Mouse (Mus musculus): ENCODE data around the gene Yars. TPM values are rescaled to one million over a fixed set of nuclear protein-coding genes. Genes with fewer than 3 reads are reported as not detected.

Yars gene
- polyA plus RNA-seq, 1 experiment, result 11.9 TPM

DNA sequence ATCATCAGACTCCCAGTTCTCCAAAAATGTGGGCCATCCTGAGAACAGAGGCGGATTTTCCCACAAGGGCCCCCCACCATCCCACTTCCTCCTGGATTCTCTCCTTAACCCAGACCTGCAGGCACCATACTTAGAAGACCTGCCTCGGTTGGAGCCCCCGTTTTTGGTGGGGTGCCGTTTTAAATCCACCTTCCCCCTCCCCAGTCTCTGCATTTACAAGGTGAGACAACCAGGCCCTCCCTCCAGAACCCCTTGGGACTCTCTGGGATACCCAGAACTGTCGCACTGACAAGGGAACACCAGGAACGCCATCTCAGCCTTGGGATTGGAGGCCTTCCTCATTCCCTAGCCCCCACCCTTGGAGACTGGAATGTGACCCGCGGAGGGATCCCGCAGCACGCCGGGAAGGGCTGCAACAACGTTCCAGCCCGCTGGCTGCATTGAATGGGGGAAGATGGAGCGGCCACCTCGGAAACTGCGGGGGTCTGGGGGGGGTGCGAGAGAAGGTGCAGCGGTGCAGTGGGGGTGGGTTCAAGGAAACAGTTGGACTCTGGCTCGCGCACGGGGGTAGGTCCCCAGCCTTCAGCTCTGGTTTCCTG lies 48.4 kb downstream of the Yars start:
- H3K36me3 ChIP-seq (ENCODE audit: control insufficient read depth, insufficient read depth, low read length), result no peaks in the 10 kb centered on the region
- H3K4me1 ChIP-seq (ENCODE audit: control insufficient read depth, insufficient read depth, low read length), result peaks cover 11% of the 10 kb centered on the region
- H3K27me3 ChIP-seq (ENCODE audit: control insufficient read depth, insufficient read depth, low read length), result no peaks in the 10 kb centered on the region
- no peak for TF ChIP-seq CTCF (IDR thresholded peaks at IDR 0.05; ENCODE audit: control insufficient read depth, insufficient read depth, insufficient replicate concordance, low read depth, low read length)
- no peak for TF ChIP-seq POLR2A (IDR thresholded peaks at IDR 0.05; ENCODE audit: control insufficient read depth, low read depth, low read length)
- no peak overlapping the region for H3K27ac ChIP-seq (ENCODE audit: control insufficient read depth, insufficient read depth, low read depth, low read length)
- no peak overlapping the region; the same call in 1 of the 2 replicates for H3K4me3 ChIP-seq (ENCODE audit: control insufficient read depth, low read depth, low read length)

GRCm38 (mm10) chr4:129238579-129239016 lies 49.0 kb downstream of the Yars start:
- Histone ChIP-seq H3K4me3 (ENCODE audit: control insufficient read depth, low read depth, low read length) (peak overlapping the region; percentile 66), H3K27me3 (ENCODE audit: control insufficient read depth, insufficient read depth, low read length) (no peaks in the 10 kb centered on the region), H3K4me1 (ENCODE audit: control insufficient read depth, insufficient read depth, low read length) (peaks cover 11% of the 10 kb centered on the region), H3K36me3 (ENCODE audit: control insufficient read depth, insufficient read depth, low read length) (no peaks in the 10 kb centered on the region), H3K27ac (ENCODE audit: control insufficient read depth, insufficient read depth, low read depth, low read length) (no peak overlapping the region)
- TF ChIP-seq CTCF (IDR thresholded peaks at IDR 0.05; ENCODE audit: control insufficient read depth, insufficient read depth, insufficient replicate concordance, low read depth, low read length) (no peak), POLR2A (IDR thresholded peaks at IDR 0.05; ENCODE audit: control insufficient read depth, low read depth, low read length) (no peak)

DNA sequence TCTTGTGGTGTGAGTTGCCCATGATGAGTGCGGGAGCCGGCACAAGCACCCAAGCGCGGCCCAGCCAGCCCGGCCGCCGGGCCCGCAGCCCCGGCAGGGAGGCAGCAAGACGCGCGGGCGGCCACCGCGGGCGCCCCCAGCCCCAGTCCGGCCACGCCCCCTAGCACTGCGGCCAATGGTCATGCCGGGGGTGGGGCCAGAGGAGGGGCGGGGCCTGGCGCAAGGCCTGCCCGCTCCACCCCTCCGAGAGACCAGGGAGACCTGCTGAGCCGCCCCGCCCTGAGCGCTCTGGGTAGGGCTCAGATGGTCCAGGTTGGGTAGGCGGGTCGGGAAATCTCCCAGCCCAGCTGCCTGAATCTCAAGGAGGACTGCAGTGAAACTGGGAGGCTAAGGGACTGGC lies 49.5 kb downstream of the Yars start:
- Histone ChIP-seq H3K27ac (ENCODE audit: control insufficient read depth, insufficient read depth, low read depth, low read length) (no peak overlapping the region), H3K36me3 (ENCODE audit: control insufficient read depth, insufficient read depth, low read length) (no peaks in the 10 kb centered on the region), H3K27me3 (ENCODE audit: control insufficient read depth, insufficient read depth, low read length) (no peaks in the 10 kb centered on the region), H3K4me1 (ENCODE audit: control insufficient read depth, insufficient read depth, low read length) (peaks cover 11% of the 10 kb centered on the region), H3K4me3 (ENCODE audit: control insufficient read depth, low read depth, low read length) (peak overlapping the region; percentile 46)
- TF ChIP-seq CTCF (IDR thresholded peaks at IDR 0.05; ENCODE audit: control insufficient read depth, insufficient read depth, insufficient replicate concordance, low read depth, low read length) (no peak), POLR2A (IDR thresholded peaks at IDR 0.05; ENCODE audit: control insufficient read depth, low read depth, low read length) (no peak)

GRCm38 (mm10) chr4:129241898-129242297 lies 52.3 kb downstream of the Yars start:
- H3K4me1 ChIP-seq (ENCODE audit: control insufficient read depth, insufficient read depth, low read length), result peaks cover 11% of the 10 kb centered on the region
- no peaks in the 10 kb centered on the region for H3K36me3 ChIP-seq (ENCODE audit: control insufficient read depth, insufficient read depth, low read length)
- TF ChIP-seq POLR2A (IDR thresholded peaks at IDR 0.05; ENCODE audit: control insufficient read depth, low read depth, low read length) (no peak), CTCF (IDR thresholded peaks at IDR 0.05; ENCODE audit: control insufficient read depth, insufficient read depth, insufficient replicate concordance, low read depth, low read length) (no peak)
- no peak overlapping the region for H3K4me3 ChIP-seq (ENCODE audit: control insufficient read depth, low read depth, low read length)
- no peaks in the 10 kb centered on the region for H3K27me3 ChIP-seq (ENCODE audit: control insufficient read depth, insufficient read depth, low read length)
- H3K27ac ChIP-seq (ENCODE audit: control insufficient read depth, insufficient read depth, low read depth, low read length), result no peak overlapping the region

GRCm38 (mm10) chr4:129242327-129242726 lies 52.8 kb downstream of the Yars start:
- H3K4me3 ChIP-seq (ENCODE audit: control insufficient read depth, low read depth, low read length), result no peak overlapping the region
- no peak overlapping the region for H3K27ac ChIP-seq (ENCODE audit: control insufficient read depth, insufficient read depth, low read depth, low read length)
- no peaks in the 10 kb centered on the region for H3K36me3 ChIP-seq (ENCODE audit: control insufficient read depth, insufficient read depth, low read length)
- no peak for TF ChIP-seq POLR2A (IDR thresholded peaks at IDR 0.05; ENCODE audit: control insufficient read depth, low read depth, low read length)
- no peak for TF ChIP-seq CTCF (IDR thresholded peaks at IDR 0.05; ENCODE audit: control insufficient read depth, insufficient read depth, insufficient replicate concordance, low read depth, low read length)
- H3K4me1 ChIP-seq (ENCODE audit: control insufficient read depth, insufficient read depth, low read length), result peaks cover 11% of the 10 kb centered on the region
- H3K27me3 ChIP-seq (ENCODE audit: control insufficient read depth, insufficient read depth, low read length), result no peaks in the 10 kb centered on the region

DNA sequence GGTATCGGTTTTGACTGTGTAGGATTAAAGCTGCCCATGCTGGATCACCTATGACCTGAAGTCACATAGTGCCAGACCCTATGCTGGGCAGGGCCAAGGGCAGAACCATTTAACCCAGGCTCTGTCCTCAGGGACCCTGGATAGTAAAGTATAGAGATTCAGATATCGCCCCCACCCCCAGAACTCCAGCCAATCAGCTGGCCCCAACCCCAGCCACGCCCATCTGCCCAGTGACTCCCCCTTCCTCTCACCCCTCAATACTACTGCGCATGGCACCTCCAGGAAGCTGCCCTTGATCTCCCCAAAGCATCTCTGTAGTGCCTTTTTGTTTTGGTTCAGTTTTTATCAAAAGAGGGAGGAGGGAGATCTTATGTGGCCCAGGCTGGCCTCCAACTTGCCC lies 53.2 kb downstream of the Yars start:
- Histone ChIP-seq H3K27me3 (ENCODE audit: control insufficient read depth, insufficient read depth, low read length) (no peaks in the 10 kb centered on the region), H3K4me1 (ENCODE audit: control insufficient read depth, insufficient read depth, low read length) (peaks cover 11% of the 10 kb centered on the region), H3K4me3 (ENCODE audit: control insufficient read depth, low read depth, low read length) (no peak overlapping the region), H3K27ac (ENCODE audit: control insufficient read depth, insufficient read depth, low read depth, low read length) (no peak overlapping the region), H3K36me3 (ENCODE audit: control insufficient read depth, insufficient read depth, low read length) (no peaks in the 10 kb centered on the region)
- TF ChIP-seq POLR2A (IDR thresholded peaks at IDR 0.05; ENCODE audit: control insufficient read depth, low read depth, low read length) (no peak), CTCF (IDR thresholded peaks at IDR 0.05; ENCODE audit: control insufficient read depth, insufficient read depth, insufficient replicate concordance, low read depth, low read length) (no peak)

DNA sequence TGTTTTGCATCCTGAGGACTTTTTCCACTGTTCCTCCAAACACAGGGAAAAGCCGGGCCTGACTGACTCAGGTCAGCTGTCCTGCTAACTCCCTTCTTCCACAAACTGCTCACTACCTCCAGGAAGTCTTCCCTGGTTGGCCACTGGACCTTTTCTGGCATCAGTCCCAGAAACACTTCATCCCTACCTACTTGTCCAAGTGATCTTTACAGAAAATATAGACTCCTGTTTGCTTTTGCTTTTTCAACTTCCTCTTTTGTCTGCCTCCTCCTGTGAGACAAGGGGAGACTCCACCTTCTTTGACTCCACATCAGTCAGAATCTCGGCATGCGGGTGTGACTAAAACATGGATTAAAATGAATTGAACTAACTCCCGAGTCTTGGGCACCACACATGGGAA lies 55.2 kb downstream of the Yars start:
- Histone ChIP-seq H3K4me3 (ENCODE audit: control insufficient read depth, low read depth, low read length) (no peak overlapping the region), H3K36me3 (ENCODE audit: control insufficient read depth, insufficient read depth, low read length) (no peaks in the 10 kb centered on the region), H3K27me3 (ENCODE audit: control insufficient read depth, insufficient read depth, low read length) (no peaks in the 10 kb centered on the region), H3K27ac (ENCODE audit: control insufficient read depth, insufficient read depth, low read depth, low read length) (no peak overlapping the region), H3K4me1 (ENCODE audit: control insufficient read depth, insufficient read depth, low read length) (peaks cover 11% of the 10 kb centered on the region)
- TF ChIP-seq CTCF (IDR thresholded peaks at IDR 0.05; ENCODE audit: control insufficient read depth, insufficient read depth, insufficient replicate concordance, low read depth, low read length) (no peak), POLR2A (IDR thresholded peaks at IDR 0.05; ENCODE audit: control insufficient read depth, low read depth, low read length) (no peak)

Measured in testis, adult 2 months (tissue).